Mouse (Mus musculus): ENCODE data around the gene Gmpr. TPM values are rescaled to one million over a fixed set of nuclear protein-coding genes. Genes with fewer than 3 reads are reported as not detected.
"Not testable (repeated sequence)": the region's sequence is repeated elsewhere in the genome, so short reads cannot be mapped to it uniquely, and the experiment has no call there.

Gmpr gene
- polyA plus RNA-seq, 1 experiment from 2014 or later, result 19.5 TPM

DNA sequence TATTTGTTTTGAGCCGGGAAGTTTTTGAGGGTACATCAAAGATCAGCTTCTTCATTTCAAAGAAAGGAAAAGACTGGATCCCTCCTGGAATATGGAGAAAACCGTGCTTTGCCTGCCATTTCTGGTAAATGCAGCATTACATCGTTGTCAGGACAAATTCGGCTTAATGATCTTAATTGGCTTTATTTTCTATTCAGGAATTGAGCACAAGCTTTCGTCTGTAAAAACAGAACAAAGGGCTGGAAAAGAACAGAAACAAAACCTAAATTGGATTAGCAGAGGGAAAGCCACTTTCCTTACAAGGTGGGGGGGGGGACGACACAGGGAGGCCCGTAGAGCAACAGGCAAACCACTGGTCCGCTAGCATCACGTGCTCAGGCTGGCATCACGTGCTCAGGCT is 33.9 kb upstream of the Gmpr start:
- no peak for ATAC-seq (ENCODE audit: low FRiP score)
- no peak for DNase-seq (ENCODE audit: low spot score, missing footprints)
- WGBS, result 26% methylated on average over 10 of the region's 10 CpGs
- Histone ChIP-seq H3K4me2 (no peak overlapping the region), H3K4me1 (ENCODE audit: control insufficient read depth, insufficient read depth, low read length) (peaks cover 13% of the 10 kb centered on the region), H3K9ac (ENCODE audit: low read length) (no peak overlapping the region), H3K9me3 (ENCODE audit: control insufficient read depth, low read length) (no peaks in the 10 kb centered on the region), H3K27me3 (ENCODE audit: control insufficient read depth, insufficient read depth, low read length) (no peaks in the 10 kb centered on the region), H3K4me3 (ENCODE audit: low read depth, low read length) (no peak overlapping the region), H3K36me3 (ENCODE audit: control insufficient read depth, insufficient read depth, low read length) (no peaks in the 10 kb centered on the region), H3K27ac (ENCODE audit: low read depth, low read length) (no peak overlapping the region)

DNA sequence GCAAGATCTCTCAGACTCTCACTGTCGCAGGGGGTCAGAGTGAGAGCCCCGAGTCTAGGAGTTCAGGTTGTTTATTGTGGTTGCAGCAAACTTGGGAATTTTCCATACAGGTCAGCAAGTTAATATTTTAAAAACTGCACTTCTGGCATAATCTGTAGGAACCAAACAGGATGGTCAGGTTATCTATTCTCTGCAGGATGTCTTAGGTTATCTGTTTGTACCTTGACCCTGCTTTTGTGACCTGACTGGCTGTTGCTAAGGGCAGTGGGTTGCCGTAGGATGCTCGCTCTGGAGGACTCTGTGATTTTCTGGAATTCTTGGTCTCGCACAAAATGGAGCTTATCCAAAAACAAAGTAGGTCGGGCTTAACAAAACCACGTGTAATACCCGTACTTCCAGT is 31.9 kb upstream of the Gmpr start:
- no peaks in the 10 kb centered on the region for H3K9me3 ChIP-seq (ENCODE audit: control insufficient read depth, low read length)
- H3K9ac ChIP-seq (ENCODE audit: low read length), result no peak overlapping the region
- no peaks in the 10 kb centered on the region for H3K36me3 ChIP-seq (ENCODE audit: control insufficient read depth, insufficient read depth, low read length)
- no peak overlapping the region for H3K4me3 ChIP-seq (ENCODE audit: low read depth, low read length)
- 76% methylated on average over 8 of the region's 8 CpGs for WGBS
- no peak for ATAC-seq (ENCODE audit: low FRiP score)
- no peak overlapping the region for H3K4me2 ChIP-seq
- no peak overlapping the region for H3K27ac ChIP-seq (ENCODE audit: low read depth, low read length)
- H3K4me1 ChIP-seq (ENCODE audit: control insufficient read depth, insufficient read depth, low read length), result peaks cover 1% of the 10 kb centered on the region
- H3K27me3 ChIP-seq (ENCODE audit: control insufficient read depth, insufficient read depth, low read length), result no peaks in the 10 kb centered on the region
- DNase-seq (ENCODE audit: low spot score, missing footprints), result no peak

DNA sequence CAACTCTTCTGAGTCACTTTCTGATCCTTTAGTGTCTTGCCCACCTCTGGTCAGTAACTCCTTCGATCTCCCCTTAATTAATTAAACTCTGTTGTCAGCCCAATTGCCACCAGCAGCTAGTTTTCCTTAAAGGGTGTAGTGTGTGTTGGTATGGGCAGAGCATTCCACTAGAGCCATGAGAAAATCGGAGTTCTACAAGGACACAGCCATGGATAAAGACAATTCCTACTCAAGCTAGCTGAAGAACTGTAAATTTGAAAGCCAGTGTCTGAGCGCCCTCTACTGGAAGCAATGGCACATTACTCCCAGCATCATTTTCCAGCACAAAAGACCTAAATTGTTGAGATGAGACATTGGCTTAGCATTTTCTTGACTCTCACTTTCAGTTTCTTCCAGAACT is 30.1 kb upstream of the Gmpr start:
- no peak overlapping the region for H3K9ac ChIP-seq (ENCODE audit: low read length)
- no peak for ATAC-seq (ENCODE audit: low FRiP score)
- H3K27me3 ChIP-seq (ENCODE audit: control insufficient read depth, insufficient read depth, low read length), result no peaks in the 10 kb centered on the region
- no peak overlapping the region for H3K27ac ChIP-seq (ENCODE audit: low read depth, low read length)
- H3K4me2 ChIP-seq, result no peak overlapping the region
- no peaks in the 10 kb centered on the region for H3K9me3 ChIP-seq (ENCODE audit: control insufficient read depth, low read length)
- H3K4me1 ChIP-seq (ENCODE audit: control insufficient read depth, insufficient read depth, low read length), result no peaks in the 10 kb centered on the region
- WGBS, result 36% methylated on average over 3 of the region's 3 CpGs
- DNase-seq (ENCODE audit: low spot score, missing footprints), result peak; percentile 97
- H3K4me3 ChIP-seq (ENCODE audit: low read depth, low read length), result no peak overlapping the region
- H3K36me3 ChIP-seq (ENCODE audit: control insufficient read depth, insufficient read depth, low read length), result no peaks in the 10 kb centered on the region

DNA sequence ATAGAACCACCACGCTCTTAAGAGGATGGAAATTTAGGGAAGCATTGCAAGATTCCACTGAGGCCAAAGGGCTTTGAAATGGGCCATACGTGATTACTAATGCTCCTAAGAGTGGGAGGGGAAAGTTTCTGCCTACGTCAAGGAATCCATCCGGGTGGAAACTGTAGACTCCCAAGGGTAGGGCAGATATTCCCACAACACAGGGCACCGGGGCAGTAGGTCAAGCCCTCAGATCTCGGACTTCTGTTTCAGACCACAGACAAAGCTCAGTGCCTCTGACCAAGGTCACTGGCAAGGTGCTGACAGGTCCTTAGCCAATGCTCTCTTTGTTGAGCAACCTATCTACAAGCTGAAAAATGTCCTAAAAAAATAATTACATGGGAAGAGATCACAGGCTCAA is 27.3 kb upstream of the Gmpr start:
- 76% methylated on average over 6 of the region's 6 CpGs for WGBS
- H3K27ac ChIP-seq (ENCODE audit: low read depth, low read length), result no peak overlapping the region
- no peaks in the 10 kb centered on the region for H3K4me1 ChIP-seq (ENCODE audit: control insufficient read depth, insufficient read depth, low read length)
- no peak overlapping the region for H3K9ac ChIP-seq (ENCODE audit: low read length)
- no peak overlapping the region for H3K4me2 ChIP-seq
- no peak overlapping the region for H3K4me3 ChIP-seq (ENCODE audit: low read depth, low read length)
- no peak for ATAC-seq (ENCODE audit: low FRiP score)
- no peak for DNase-seq (ENCODE audit: low spot score, missing footprints)
- no peaks in the 10 kb centered on the region for H3K36me3 ChIP-seq (ENCODE audit: control insufficient read depth, insufficient read depth, low read length)
- H3K27me3 ChIP-seq (ENCODE audit: control insufficient read depth, insufficient read depth, low read length), result no peaks in the 10 kb centered on the region
- no peaks in the 10 kb centered on the region for H3K9me3 ChIP-seq (ENCODE audit: control insufficient read depth, low read length)

DNA sequence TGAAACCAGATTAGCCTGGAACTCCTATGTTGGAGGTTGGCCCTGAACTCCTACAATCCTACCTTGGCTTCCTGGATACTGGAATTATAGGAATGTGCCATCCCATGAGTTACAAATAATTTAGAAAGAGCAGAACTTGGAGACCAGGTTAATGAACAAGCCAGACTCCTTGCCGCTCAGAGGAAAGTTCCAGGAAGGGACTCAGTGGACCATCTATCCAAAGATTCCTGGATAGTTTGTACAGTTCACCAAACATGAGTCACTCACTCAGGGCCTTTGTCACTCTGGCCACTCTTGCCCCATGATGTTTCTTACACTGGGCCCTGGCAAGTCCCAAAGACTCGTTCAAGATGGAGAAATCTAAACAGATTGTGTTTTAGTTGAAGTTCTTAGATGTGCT is 24.0 kb upstream of the Gmpr start:
- DNase-seq (ENCODE audit: low spot score, missing footprints), result no peak
- Histone ChIP-seq H3K4me1 (ENCODE audit: control insufficient read depth, insufficient read depth, low read length) (no peaks in the 10 kb centered on the region), H3K9me3 (ENCODE audit: control insufficient read depth, low read length) (no peaks in the 10 kb centered on the region), H3K36me3 (ENCODE audit: control insufficient read depth, insufficient read depth, low read length) (no peaks in the 10 kb centered on the region), H3K27me3 (ENCODE audit: control insufficient read depth, insufficient read depth, low read length) (no peaks in the 10 kb centered on the region), H3K4me2 (no peak overlapping the region), H3K9ac (ENCODE audit: low read length) (no peak overlapping the region), H3K27ac (ENCODE audit: low read depth, low read length) (no peak overlapping the region), H3K4me3 (ENCODE audit: low read depth, low read length) (no peak overlapping the region)
- ATAC-seq (ENCODE audit: low FRiP score), result no peak
- 92% methylated on average over 2 of the region's 2 CpGs for WGBS

DNA sequence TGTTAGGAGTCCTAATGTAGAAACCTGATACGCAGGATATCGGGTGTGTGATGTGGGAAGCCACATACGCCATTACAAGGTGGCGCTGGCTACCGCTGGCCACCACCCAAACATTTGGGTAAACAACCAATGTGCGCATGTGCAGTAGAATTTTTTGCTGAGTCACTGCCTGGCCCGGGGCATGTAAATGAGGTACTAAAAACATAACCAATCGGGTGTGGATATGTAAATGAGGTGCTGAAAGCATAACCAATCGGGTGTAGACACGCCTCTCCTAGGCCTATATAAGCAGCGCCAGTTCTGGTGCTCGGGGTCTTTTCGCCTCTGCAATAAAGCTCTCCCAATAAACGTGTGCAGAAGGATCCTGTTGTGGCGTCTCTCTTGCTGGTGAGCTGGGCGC is 23.3 kb upstream of the Gmpr start:
- not testable (repeated sequence) for DNase-seq (ENCODE audit: low spot score, missing footprints); H3K9me3 ChIP-seq (ENCODE audit: control insufficient read depth, low read length); ATAC-seq (ENCODE audit: low FRiP score); H3K27ac ChIP-seq (ENCODE audit: low read depth, low read length); H3K4me3 ChIP-seq (ENCODE audit: low read depth, low read length); H3K4me2 ChIP-seq; H3K4me1 ChIP-seq (ENCODE audit: control insufficient read depth, insufficient read depth, low read length); H3K9ac ChIP-seq (ENCODE audit: low read length); H3K27me3 ChIP-seq (ENCODE audit: control insufficient read depth, insufficient read depth, low read length); H3K36me3 ChIP-seq (ENCODE audit: control insufficient read depth, insufficient read depth, low read length)
- 95% methylated on average over 16 of the region's 16 CpGs for WGBS

DNA sequence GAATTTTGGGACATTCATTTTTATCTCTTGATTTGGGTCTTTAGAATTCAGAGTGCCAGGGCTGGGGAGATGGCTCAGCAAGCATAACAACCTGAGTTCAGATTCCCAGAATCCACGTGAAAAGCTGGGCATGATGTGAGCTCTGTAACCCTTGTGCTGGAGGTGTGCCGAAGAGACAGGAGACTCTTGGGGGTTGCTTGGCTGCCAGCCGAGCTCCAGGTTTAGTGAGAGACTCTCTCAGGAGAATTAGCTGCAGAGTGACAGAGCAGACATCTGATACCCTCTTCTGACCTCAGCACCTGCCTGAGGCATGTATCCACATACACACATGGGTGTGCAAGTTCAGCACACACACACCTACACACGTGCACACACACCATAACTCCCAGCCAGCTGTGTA is 21.6 kb upstream of the Gmpr start:
- 88% methylated on average over 4 of the region's 4 CpGs for whole genome bisulfite sequencing
- no peaks in the 10 kb centered on the region for H3K4me1 ChIP-seq (ENCODE audit: control insufficient read depth, insufficient read depth, low read length)
- DNase-seq (ENCODE audit: low spot score, missing footprints) (no peak), ATAC-seq (ENCODE audit: low FRiP score) (no peak)
- H3K27ac ChIP-seq (ENCODE audit: low read depth, low read length), result no peak overlapping the region
- H3K27me3 ChIP-seq (ENCODE audit: control insufficient read depth, insufficient read depth, low read length), result no peaks in the 10 kb centered on the region
- H3K4me2 ChIP-seq, result no peak overlapping the region
- no peak overlapping the region for H3K9ac ChIP-seq (ENCODE audit: low read length)
- no peaks in the 10 kb centered on the region for H3K36me3 ChIP-seq (ENCODE audit: control insufficient read depth, insufficient read depth, low read length)
- no peak overlapping the region for H3K4me3 ChIP-seq (ENCODE audit: low read depth, low read length)
- no peaks in the 10 kb centered on the region for H3K9me3 ChIP-seq (ENCODE audit: control insufficient read depth, low read length)

DNA sequence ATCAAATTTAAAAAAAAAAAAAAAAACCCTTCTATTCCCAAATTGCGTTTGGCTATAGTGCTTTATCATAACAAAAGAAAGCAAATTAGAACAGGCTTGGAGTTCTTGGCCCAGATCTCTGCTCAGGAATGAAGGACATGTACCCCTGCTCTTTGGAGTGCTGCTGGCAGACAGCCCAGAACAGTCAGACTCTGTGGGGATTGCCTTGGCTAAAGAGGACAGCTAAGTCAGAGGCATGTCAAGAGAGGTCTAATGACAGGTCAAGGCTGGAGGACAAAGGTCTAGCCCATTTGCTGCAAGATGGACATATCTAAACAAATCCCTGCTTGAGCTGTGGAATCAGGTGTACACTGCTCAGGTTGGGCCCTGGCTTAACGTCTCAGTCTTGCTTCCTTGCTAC is 20.6 kb upstream of the Gmpr start:
- no peak for ATAC-seq (ENCODE audit: low FRiP score)
- H3K4me3 ChIP-seq (ENCODE audit: low read depth, low read length), result no peak overlapping the region
- H3K36me3 ChIP-seq (ENCODE audit: control insufficient read depth, insufficient read depth, low read length), result no peaks in the 10 kb centered on the region
- no peaks in the 10 kb centered on the region for H3K9me3 ChIP-seq (ENCODE audit: control insufficient read depth, low read length)
- DNase-seq (ENCODE audit: low spot score, missing footprints), result no peak
- WGBS, result 87% methylated on average over 2 of the region's 2 CpGs
- no peak overlapping the region for H3K4me2 ChIP-seq
- no peak overlapping the region for H3K9ac ChIP-seq (ENCODE audit: low read length)
- no peaks in the 10 kb centered on the region for H3K27me3 ChIP-seq (ENCODE audit: control insufficient read depth, insufficient read depth, low read length)
- no peak overlapping the region for H3K27ac ChIP-seq (ENCODE audit: low read depth, low read length)
- no peaks in the 10 kb centered on the region for H3K4me1 ChIP-seq (ENCODE audit: control insufficient read depth, insufficient read depth, low read length)

DNA sequence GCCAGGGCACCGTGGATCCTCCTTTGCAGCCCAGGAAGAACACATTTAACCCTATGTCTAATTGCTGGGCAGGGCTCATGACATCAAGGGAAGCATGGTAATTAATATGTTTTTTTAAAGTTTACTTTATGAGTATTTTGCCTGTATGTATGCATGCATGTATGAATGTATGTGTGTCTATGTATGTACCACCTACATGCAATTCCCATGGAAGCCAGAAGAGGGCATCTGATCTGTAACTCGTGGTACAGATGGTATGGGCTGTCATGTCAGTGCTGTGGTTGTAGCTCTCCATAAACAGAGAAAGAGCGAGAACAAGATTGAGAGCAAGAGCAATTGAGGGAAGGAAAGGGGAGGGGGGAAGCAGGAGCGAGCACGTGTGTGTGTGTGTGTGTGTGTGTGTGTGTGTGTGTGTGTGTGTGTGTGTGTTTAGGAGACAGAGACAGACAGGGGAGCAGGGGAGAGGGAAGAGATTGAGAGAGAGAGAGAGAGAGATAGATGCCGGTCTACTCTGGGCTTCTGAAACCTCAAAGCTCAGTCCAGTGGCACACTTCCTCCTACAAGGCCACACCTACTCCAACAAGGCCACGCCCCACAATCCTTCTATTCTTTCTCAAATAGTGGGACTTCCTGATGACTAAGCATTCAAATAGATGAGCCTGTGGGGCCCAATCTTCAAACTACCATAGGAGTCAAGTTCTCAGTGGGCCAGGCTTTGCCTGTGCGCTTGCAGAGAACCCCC is 15.1 kb upstream of the Gmpr start:
- Histone ChIP-seq H3K27me3 (ENCODE audit: control insufficient read depth, insufficient read depth, low read length) (no peaks in the 10 kb centered on the region), H3K9ac (ENCODE audit: low read length) (no peak overlapping the region), H3K4me3 (ENCODE audit: low read depth, low read length) (no peak overlapping the region), H3K4me1 (ENCODE audit: control insufficient read depth, insufficient read depth, low read length) (no peaks in the 10 kb centered on the region), H3K4me2 (no peak overlapping the region), H3K27ac (ENCODE audit: low read depth, low read length) (no peak overlapping the region), H3K9me3 (ENCODE audit: control insufficient read depth, low read length) (no peaks in the 10 kb centered on the region), H3K36me3 (ENCODE audit: control insufficient read depth, insufficient read depth, low read length) (no peaks in the 10 kb centered on the region)
- ATAC-seq (ENCODE audit: low FRiP score) (no peak), DNase-seq (ENCODE audit: low spot score, missing footprints) (no peak)
- 90% methylated on average over 8 of the region's 8 CpGs for WGBS
